Mouse (Mus musculus) embryonic facial prominence, embryonic 11.5 days (tissue): ENCODE measurements around the gene 9530053A07Rik. TPM values are rescaled to one million over a fixed set of nuclear protein-coding genes. Genes with fewer than 3 reads are reported as not detected.

ENCODE experiments used
- ATAC-seq: fragments of 200-750 bp; cut with Nextera tagmentation; replicated peaks from 2 replicates; pipeline ENCODE4 v1.8.0; 2017; ENCODE audit warnings: low read depth; ENCODE audit not compliant: insufficient number of reproducible peaks, low FRiP score, low TSS enrichment
- DNase-seq: peaks from one replicate; pipeline ENCODE4 v3.0.0-alpha.2; 2015; ENCODE audit warnings: low spot score
- H3K27ac ChIP-seq: fragments of 300-500 bp; sonication (generic); replicated peaks from 2 replicates; pipeline ENCODE4 v1.5.1; 2014; ENCODE audit warnings: mild to moderate bottlenecking, low read depth, low read length, control low read depth
- H3K27me3 ChIP-seq: fragments of 300-500 bp; sonication (generic); 2 replicates; pipeline ENCODE4 v1.6.1; 2014; ENCODE audit warnings: mild to moderate bottlenecking, low read length, moderate library complexity, mixed read lengths; ENCODE audit not compliant: control insufficient read depth, insufficient read depth
- H3K36me3 ChIP-seq: fragments of 300-500 bp; sonication (generic); replicated peaks from 2 replicates; pipeline ENCODE4 v1.6.1; 2014; ENCODE audit warnings: low read depth, mild to moderate bottlenecking, low read length, moderate library complexity, mixed read lengths; ENCODE audit not compliant: control insufficient read depth, insufficient read depth
- H3K4me1 ChIP-seq: fragments of 300-500 bp; sonication (generic); 2 replicates; pipeline ENCODE4 v1.6.1; 2014; ENCODE audit warnings: low read length, mixed read lengths; ENCODE audit not compliant: control insufficient read depth, insufficient read depth
- H3K4me2 ChIP-seq: fragments of 300-500 bp; sonication (generic); 2 replicates; pipeline ENCODE4 v1.6.1; 2014; ENCODE audit warnings: low read depth, mild to moderate bottlenecking, control low read depth, low read length, moderate library complexity
- H3K4me3 ChIP-seq: fragments of 300-500 bp; sonication (generic); 2 replicates; pipeline ENCODE4 v1.5.1; 2014; ENCODE audit warnings: low read depth, low read length, control low read depth
- H3K9ac ChIP-seq: fragments of 300-500 bp; sonication (generic); replicated peaks from 2 replicates; pipeline ENCODE4 v1.6.1; 2014; ENCODE audit warnings: mild to moderate bottlenecking, control low read depth, low read length
- H3K9me3 ChIP-seq: fragments of 300-500 bp; sonication (generic); replicated peaks from 2 replicates; pipeline ENCODE4 v1.6.1; 2016; ENCODE audit warnings: mild to moderate bottlenecking, low read length, inconsistent platforms, mixed read lengths; ENCODE audit not compliant: control insufficient read depth
- WGBS: fragments of 180-500 bp; shearing (Covaris S2); extraction: QIAGEN DNeasy Blood & Tissue Kit; methylation state at CpG from one replicate; pipeline ENCODE4 v1.1.7; 2014; 5-methylcytosine and 5-hydroxymethylcytosine counted together
- polyA plus RNA-seq: library from polyadenylated mRNA; unstranded; fragments of >200 nt; fragmentation: Nextera tagmentation; extraction: Ambion mirVana; gene quantifications from 2 replicates; pipeline ENCODE4 v1.2.1, GENCODE M21; 2014

Gene 9530053A07Rik
- polyA plus RNA-seq, 1 experiment from 2014 or later, result not detected

- Histone ChIP-seq H3K9me3 (no peaks in the 10 kb centered on the region), H3K4me3 (no peak overlapping the region), H3K36me3 (no peaks in the 10 kb centered on the region), H3K9ac (no peak overlapping the region), H3K4me1 (no peaks in the 10 kb centered on the region), H3K27me3 (no peaks in the 10 kb centered on the region), H3K4me2 (no peak overlapping the region), H3K27ac (no peak overlapping the region)
- WGBS, result 45% methylated on average over 5 of the region's 5 CpGs
- ATAC-seq, result no peak
- no peak for DNase-seq
These were observed 81.5 kb downstream of the 9530053A07Rik start for GRCm38 (mm10) chr7:28210731-28211130.

- no peaks in the 10 kb centered on the region for H3K9me3 ChIP-seq
- H3K9ac ChIP-seq, result no peak overlapping the region
- 17% methylated on average over 7 of the region's 10 CpGs for WGBS
- H3K4me1 ChIP-seq, result no peaks in the 10 kb centered on the region
- DNase-seq (peak; percentile 39), ATAC-seq (no peak)
- H3K27me3 ChIP-seq, result no peaks in the 10 kb centered on the region
- H3K4me3 ChIP-seq, result no peak overlapping the region
- no peaks in the 10 kb centered on the region for H3K36me3 ChIP-seq
- no peak overlapping the region for H3K4me2 ChIP-seq
- H3K27ac ChIP-seq, result no peak overlapping the region
These were observed 84.9 kb downstream of the 9530053A07Rik start for GRCm38 (mm10) chr7:28214142-28214541.

Other genes starting within 250 kb of the 9530053A07Rik start
- 8.9 and 11.9 TPM in 2 replicates for gene Zfp974, start 200.0 kb upstream of the 9530053A07Rik start, polyA plus RNA-seq
- gene Zfp780b, start 150.3 kb upstream of the 9530053A07Rik start, polyA plus RNA-seq, result 17.2 and 18.6 TPM in 2 replicates
- 8.8 and 10.6 TPM in 2 replicates for gene Zfp850, start 115.4 kb upstream of the 9530053A07Rik start, polyA plus RNA-seq
- gene Psmc4, start 79.4 kb upstream of the 9530053A07Rik start, polyA plus RNA-seq, result 412 and 422 TPM in 2 replicates
- 0.15 and 0.18 TPM in 2 replicates for gene Fcgbp, start 58.2 kb upstream of the 9530053A07Rik start, polyA plus RNA-seq
- 40.5 and 46.6 TPM in 2 replicates for gene Fbl, start 40.2 kb downstream of the 9530053A07Rik start, polyA plus RNA-seq
- gene Dyrk1b, start 50.0 kb downstream of the 9530053A07Rik start, polyA plus RNA-seq, result 14.1 and 14.3 TPM in 2 replicates
- 10.4 and 19.9 TPM in 2 replicates for gene Eid2, start 138.4 kb downstream of the 9530053A07Rik start, polyA plus RNA-seq
- gene Eid2b, start 148.3 kb downstream of the 9530053A07Rik start, polyA plus RNA-seq, result 13.7 and 17.5 TPM in 2 replicates
- not detected in 2 replicates for gene Selenov, start 161.7 kb downstream of the 9530053A07Rik start, polyA plus RNA-seq
- gene Dll3, start 172.8 kb downstream of the 9530053A07Rik start, polyA plus RNA-seq, result 9.9 and 11.8 TPM in 2 replicates
- 172 and 177 TPM in 2 replicates for gene Timm50, start 182.6 kb downstream of the 9530053A07Rik start, polyA plus RNA-seq
- gene Supt5, start 209.3 kb downstream of the 9530053A07Rik start, polyA plus RNA-seq, result 72.3 and 73.9 TPM in 2 replicates
- gene Rps16, start 221.2 kb downstream of the 9530053A07Rik start, polyA plus RNA-seq, result 988 and 991 TPM in 2 replicates
- 38.8 and 50.0 TPM in 2 replicates for gene Plekhg2, start 243.1 kb downstream of the 9530053A07Rik start, polyA plus RNA-seq